Mouse (Mus musculus) stomach, embryonic 14.5 days (tissue): Measurements from ENCODE around the gene Nudcd3. TPM values are rescaled to one million over a fixed set of nuclear protein-coding genes. Genes with fewer than 3 reads are reported as not detected.

Source experiments
- ATAC-seq: fragments of 200-750 bp; cut with Nextera tagmentation; 2 replicates; pipeline ENCODE4 v1.8.0; 2017; ENCODE audit warnings: low read depth, moderate TSS enrichment; ENCODE audit not compliant: insufficient number of reproducible peaks, insufficient read depth, low FRiP score
- H3K27ac ChIP-seq: fragments of 300-500 bp; sonication (generic); 2 replicates; pipeline ENCODE4 v1.5.1; 2014; ENCODE audit warnings: mild to moderate bottlenecking, low read length, moderate library complexity, mixed read lengths
- H3K27me3 ChIP-seq: fragments of 300-500 bp; sonication (generic); 2 replicates; pipeline ENCODE4 v1.6.1; 2014; ENCODE audit warnings: low read length, control low read depth, mixed read lengths; ENCODE audit not compliant: control insufficient read depth, insufficient read depth
- H3K36me3 ChIP-seq: fragments of 300-500 bp; sonication (generic); 2 replicates; pipeline ENCODE4 v1.6.1; 2014; ENCODE audit warnings: mild to moderate bottlenecking, control low read depth, low read length, moderate library complexity, mixed read lengths; ENCODE audit not compliant: control insufficient read depth, insufficient read depth
- H3K4me1 ChIP-seq: fragments of 300-500 bp; sonication (generic); 2 replicates; pipeline ENCODE4 v1.6.1; 2014; ENCODE audit warnings: low read length, control low read depth, mixed read lengths; ENCODE audit not compliant: control insufficient read depth, insufficient read depth
- H3K4me2 ChIP-seq: fragments of 300-500 bp; sonication (generic); replicated peaks from 2 replicates; pipeline ENCODE4 v1.6.1; 2014; ENCODE audit warnings: low read depth, low read length, control low read depth
- H3K4me3 ChIP-seq: fragments of 300-500 bp; sonication (generic); 2 replicates; pipeline ENCODE4 v1.5.1; 2014; ENCODE audit warnings: low read depth, low read length, control low read depth
- H3K9ac ChIP-seq: fragments of 300-500 bp; sonication (generic); replicated peaks from 2 replicates; pipeline ENCODE4 v1.6.1; 2014; ENCODE audit warnings: low read depth, mild to moderate bottlenecking, control low read depth, low read length, moderate library complexity, mixed read lengths
- H3K9me3 ChIP-seq: fragments of 300-500 bp; sonication (generic); 2 replicates; pipeline ENCODE4 v1.6.1; 2016; ENCODE audit warnings: low read depth, low read length, control low read depth; ENCODE audit not compliant: control insufficient read depth
- WGBS: fragments of 180-500 bp; shearing (Covaris S2); extraction: QIAGEN DNeasy Blood & Tissue Kit; methylation state at CpG from one replicate; pipeline ENCODE4 v1.1.7; 2014; 5-methylcytosine and 5-hydroxymethylcytosine counted together
- polyA plus RNA-seq: library from polyadenylated mRNA; unstranded; fragments of >200 nt; fragmentation: Nextera tagmentation; extraction: Ambion mirVana; gene quantifications from 2 replicates; pipeline ENCODE4 v1.2.1, GENCODE M21; 2014

Gene Nudcd3
- polyA plus RNA-seq, 1 experiment from 2014 or later, result 42.0 TPM

DNA sequence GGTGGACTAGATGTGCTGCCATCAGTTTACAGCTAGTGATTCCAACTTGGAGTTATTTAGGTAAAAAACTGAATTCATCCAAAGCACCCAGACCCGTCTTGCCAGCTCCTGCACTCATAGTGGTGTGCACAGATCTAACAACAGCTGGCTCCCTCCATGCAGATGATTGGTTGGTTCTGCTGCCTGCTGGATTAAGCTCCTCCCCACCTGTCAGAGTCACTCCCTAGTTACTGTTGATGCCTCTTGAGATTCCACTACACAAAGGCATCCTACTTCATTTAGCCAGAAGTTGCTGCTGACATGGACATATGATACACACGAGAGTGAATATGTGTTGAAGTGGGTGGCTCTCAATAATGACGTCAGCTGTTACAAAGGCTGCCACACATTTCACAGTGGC is 16.6 kb upstream of the Nudcd3 start:
- H3K4me2 ChIP-seq, result no peak overlapping the region
- 43% methylated on average over 3 of the region's 3 CpGs for WGBS
- H3K4me3 ChIP-seq, result no peak overlapping the region
- ATAC-seq, result no peak
- H3K9ac ChIP-seq, result no peak overlapping the region
- H3K9me3 ChIP-seq, result no peaks in the 10 kb centered on the region
- H3K4me1 ChIP-seq, result no peaks in the 10 kb centered on the region
- H3K36me3 ChIP-seq, result no peaks in the 10 kb centered on the region
- no peaks in the 10 kb centered on the region for H3K27me3 ChIP-seq
- H3K27ac ChIP-seq, result no peak overlapping the region

DNA sequence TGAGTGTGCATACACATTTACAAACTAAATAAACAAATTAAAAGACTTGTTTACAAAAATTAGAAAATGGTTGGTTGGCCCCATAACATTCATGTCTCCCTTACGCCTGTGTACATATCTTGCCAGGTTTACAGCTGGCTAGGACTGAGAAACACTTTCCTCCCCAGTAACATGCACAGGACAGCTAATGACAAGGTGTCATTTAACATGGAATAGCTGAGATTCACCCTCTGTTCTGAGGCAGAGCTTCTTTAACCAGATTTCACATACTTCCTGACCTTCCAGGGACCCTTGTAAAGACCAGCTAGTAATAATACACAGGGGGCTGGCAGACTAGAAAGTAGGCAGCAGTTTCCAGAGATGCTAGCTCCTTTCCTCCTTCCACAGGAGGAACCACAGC is 7.9 kb upstream of the Nudcd3 start:
- Histone ChIP-seq H3K9me3 (no peaks in the 10 kb centered on the region), H3K9ac (no peak overlapping the region), H3K4me1 (no peaks in the 10 kb centered on the region), H3K27ac (no peak overlapping the region), H3K4me3 (no peak overlapping the region), H3K36me3 (no peaks in the 10 kb centered on the region), H3K27me3 (no peaks in the 10 kb centered on the region), H3K4me2 (no peak overlapping the region)
- 78% methylated on average over 1 of the region's 1 CpGs for WGBS
- ATAC-seq, result no peak

DNA sequence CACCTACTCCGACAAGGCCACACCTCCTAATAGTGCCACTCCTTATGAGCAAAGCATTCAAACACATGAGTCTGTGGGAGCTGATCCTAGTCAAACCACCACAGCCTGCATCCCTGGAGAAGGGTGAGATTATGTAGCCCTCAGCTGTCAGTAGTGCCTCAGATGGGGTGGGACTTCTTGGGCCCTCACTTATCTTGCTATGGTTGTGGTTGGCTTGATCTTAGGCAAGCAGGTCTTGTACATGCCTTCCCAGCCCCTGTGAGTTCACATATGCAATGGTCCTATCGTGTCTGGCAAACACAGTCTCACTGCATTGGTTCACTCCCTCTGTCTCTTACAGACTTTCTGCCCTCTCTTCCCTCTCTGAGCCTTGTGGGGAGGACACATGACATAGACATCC is 6.9 kb upstream of the Nudcd3 start:
- H3K4me1 ChIP-seq, result no peaks in the 10 kb centered on the region
- no peaks in the 10 kb centered on the region for H3K9me3 ChIP-seq
- H3K4me2 ChIP-seq, result no peak overlapping the region
- no peaks in the 10 kb centered on the region for H3K36me3 ChIP-seq
- ATAC-seq, result no peak
- no peak overlapping the region for H3K4me3 ChIP-seq
- no peaks in the 10 kb centered on the region for H3K27me3 ChIP-seq
- H3K27ac ChIP-seq, result no peak overlapping the region
- 79% methylated on average over 2 of the region's 2 CpGs for WGBS
- no peak overlapping the region for H3K9ac ChIP-seq

DNA sequence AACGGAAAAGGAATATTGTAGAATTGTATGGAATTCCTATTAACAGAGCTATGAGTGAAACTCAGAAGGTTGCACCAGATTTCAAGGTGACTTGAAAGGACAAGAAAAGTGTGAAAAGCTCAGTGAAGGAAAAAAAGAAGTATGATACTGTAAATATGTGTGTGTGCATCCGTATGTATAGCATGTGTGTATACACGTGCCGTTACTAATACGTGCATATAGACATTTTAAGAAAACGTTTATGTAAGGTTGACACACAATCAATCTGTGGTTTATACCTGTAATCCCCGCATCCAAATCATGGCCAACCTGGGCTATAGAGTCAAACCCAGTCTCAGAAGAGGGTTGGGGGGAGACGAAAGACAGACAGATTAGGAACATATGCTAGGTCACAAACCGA is 355 bp upstream of the Nudcd3 start:
- no peaks in the 10 kb centered on the region for H3K27me3 ChIP-seq
- no peaks in the 10 kb centered on the region for H3K9me3 ChIP-seq
- H3K36me3 ChIP-seq, result no peaks in the 10 kb centered on the region; the same call in 1 of the 2 replicates
- peak overlapping the region; percentile 57 for H3K4me2 ChIP-seq
- ATAC-seq, result no peak
- WGBS, result 23% methylated on average over 9 of the region's 9 CpGs
- H3K9ac ChIP-seq, result peak overlapping the region; percentile 82; the same call in 1 of the 2 replicates
- H3K27ac ChIP-seq, result peak overlapping the region; percentile 95; the same call in 1 of the 2 replicates
- peaks cover 10% of the 10 kb centered on the region for H3K4me1 ChIP-seq
- peak overlapping the region; percentile 97 for H3K4me3 ChIP-seq

DNA sequence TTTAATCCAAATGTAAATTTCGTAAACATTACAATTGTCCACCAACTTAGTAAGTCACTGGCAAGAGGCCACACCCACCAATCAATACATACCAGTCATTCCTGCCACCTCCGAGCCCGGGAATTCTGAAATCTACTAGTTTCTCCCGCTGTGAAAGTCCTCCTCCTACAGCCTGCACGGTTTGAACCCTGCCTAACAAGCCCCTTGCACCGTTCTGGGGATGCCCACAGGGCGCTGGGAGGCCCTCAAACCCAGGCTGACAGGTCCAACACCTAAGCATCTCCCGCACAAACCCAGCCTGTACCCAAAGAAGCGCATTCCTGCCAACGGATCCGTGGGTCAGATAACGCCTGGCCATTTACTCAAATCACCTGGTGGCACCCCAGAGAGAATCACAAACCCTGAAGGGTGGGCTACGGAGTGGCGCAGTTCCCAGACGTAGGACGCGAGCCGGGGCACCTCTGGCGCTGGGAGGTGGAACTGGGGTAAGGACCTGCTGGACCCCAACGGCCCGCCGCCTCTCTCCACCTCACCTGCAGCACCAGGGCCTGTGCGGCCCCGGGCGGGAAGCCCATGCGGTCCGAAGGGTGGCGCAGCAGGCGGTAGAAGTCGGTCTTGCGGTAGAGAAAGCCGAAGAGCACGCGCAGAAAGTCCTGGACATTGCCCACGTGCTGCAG is 667 bp downstream of the Nudcd3 start, which contains the start of gene A730071L15Rik:
Gene A730071L15Rik, plus strand, starts transcription at position 620 of the 677 bp plus-strand sequence.
- under 1% methylated on average over 35 of the region's 35 CpGs for WGBS
- Histone ChIP-seq H3K9me3 (no peaks in the 10 kb centered on the region), H3K27me3 (no peaks in the 10 kb centered on the region), H3K36me3 (no peaks in the 10 kb centered on the region; the same call in 1 of the 2 replicates), H3K4me2 (peak within 1 kb of the TSS; percentile 57), H3K27ac (peak within 1 kb of the TSS; percentile 95), H3K9ac (peak within 1 kb of the TSS; percentile 82), H3K4me1 (peaks cover 10% of the 10 kb centered on the region), H3K4me3 (peak within 1 kb of the TSS; percentile 97)
- ATAC-seq, result peak; percentile 75

DNA sequence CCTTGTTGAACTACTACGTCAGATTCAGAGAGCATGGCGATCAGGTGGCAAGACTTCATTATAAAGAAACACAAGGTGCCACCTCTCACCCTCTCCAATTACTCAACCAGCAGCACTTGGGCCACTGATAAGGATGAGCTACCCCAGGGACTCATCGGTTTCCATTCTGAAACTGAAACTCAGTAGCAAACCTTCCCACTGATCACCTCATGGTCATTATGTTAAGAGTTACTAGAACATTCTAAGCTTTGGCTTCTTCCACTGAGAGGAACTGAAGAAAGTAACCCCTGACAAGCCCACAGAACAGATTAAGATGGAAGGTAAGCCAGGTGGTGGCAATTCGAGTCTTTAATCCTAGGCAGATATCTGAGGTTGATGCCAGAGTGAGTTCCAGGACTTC is 1.8 kb downstream of the Nudcd3 start:
- H3K9ac ChIP-seq, result no peak overlapping the region
- WGBS, result 85% methylated on average over 4 of the region's 4 CpGs

DNA sequence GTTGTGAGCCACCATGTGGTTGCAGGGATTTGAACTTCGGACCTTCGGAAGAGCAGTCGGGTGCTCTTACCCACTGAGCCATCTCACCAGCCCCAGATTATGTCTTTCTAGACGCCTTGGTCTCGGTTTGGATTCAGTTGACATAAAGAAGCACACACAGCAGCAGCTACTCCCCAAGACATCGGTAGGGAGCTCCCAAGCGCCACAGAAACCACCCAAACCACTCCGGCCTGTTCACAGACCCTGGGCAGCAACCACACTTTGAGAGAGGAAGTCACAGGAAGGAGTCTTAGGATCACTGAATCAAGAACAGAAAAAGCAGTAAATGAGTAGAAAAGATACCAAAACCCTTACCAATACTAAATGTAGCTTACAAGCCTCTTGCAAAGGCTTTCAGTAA is 3.4 kb downstream of the Nudcd3 start:
- ATAC-seq, result no peak
- Histone ChIP-seq H3K4me3 (no peak overlapping the region), H3K27ac (no peak overlapping the region), H3K9ac (no peak overlapping the region), H3K4me2 (no peak overlapping the region), H3K4me1 (peaks cover 10% of the 10 kb centered on the region), H3K27me3 (no peaks in the 10 kb centered on the region), H3K36me3 (peaks cover 10% of the 10 kb centered on the region), H3K9me3 (no peaks in the 10 kb centered on the region)
- 89% methylated on average over 8 of the region's 8 CpGs for WGBS

More for the DNA sequence above, 1.8 kb downstream of the Nudcd3 start:
- Histone ChIP-seq H3K9me3 (no peaks in the 10 kb centered on the region), H3K4me1 (peaks cover 10% of the 10 kb centered on the region), H3K36me3 (no peaks in the 10 kb centered on the region; the same call in 1 of the 2 replicates), H3K27ac (no peak overlapping the region), H3K4me3 (no peak overlapping the region), H3K27me3 (no peaks in the 10 kb centered on the region), H3K4me2 (peak overlapping the region; percentile 57; the same call in 1 of the 2 replicates)
- ATAC-seq, result no peak

DNA sequence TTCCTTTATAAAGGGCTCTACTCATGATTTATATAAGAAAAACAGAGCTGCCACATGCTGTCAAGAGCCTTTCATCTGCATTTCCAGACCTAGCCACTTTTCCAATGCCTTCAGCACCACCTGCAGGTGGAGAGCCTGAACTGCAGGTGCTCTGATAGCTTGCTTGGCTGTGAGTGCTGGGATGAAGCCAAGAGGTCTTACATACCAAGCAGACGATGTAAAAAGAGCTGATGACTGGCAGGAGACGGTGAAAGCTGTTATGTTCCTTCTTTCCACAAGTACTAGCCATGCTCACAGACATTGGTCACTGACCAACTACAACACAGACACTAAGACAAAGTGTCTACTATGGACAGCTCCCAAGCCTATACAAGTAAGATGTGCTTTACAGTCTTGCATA is 12.3 kb downstream of the Nudcd3 start:
- peaks cover 10% of the 10 kb centered on the region for H3K36me3 ChIP-seq
- ATAC-seq, result no peak
- no peak overlapping the region for H3K27ac ChIP-seq
- 2% methylated on average over 2 of the region's 2 CpGs for WGBS
- no peaks in the 10 kb centered on the region for H3K9me3 ChIP-seq
- H3K4me3 ChIP-seq, result no peak overlapping the region
- no peak overlapping the region for H3K9ac ChIP-seq
- no peak overlapping the region for H3K4me2 ChIP-seq
- H3K27me3 ChIP-seq, result no peaks in the 10 kb centered on the region
- peaks cover 3% of the 10 kb centered on the region; the same call in 1 of the 2 replicates for H3K4me1 ChIP-seq
